Mouse (Mus musculus) urinary bladder, postnatal 36 days (tissue): ENCODE results near the gene Taok3.

ENCODE experiments used
- DNase-seq, 2 experiments: peaks; one replicate each; pipeline ENCODE4 v3.0.0; 2022; ENCODE audit warnings: low spot score in 2 of 2, mixed read lengths in 1 of 2

The Taok3 gene

GRCm38 (mm10) chr5:117143721-117144135 is 23.8 kb downstream of the Taok3 start:
- DNase-seq: no peak

- DNase-seq: no peak
Observed at GRCm38 (mm10) chr5:117146165-117146564, 26.2 kb downstream of the Taok3 start.

- DNase-seq: no peak
Observed at GRCm38 (mm10) chr5:117147187-117148095, 27.5 kb downstream of the Taok3 start.

GRCm38 (mm10) chr5:117149054-117149942 is 29.4 kb downstream of the Taok3 start:
- no peak for DNase-seq

- no peak for DNase-seq
Observed at GRCm38 (mm10) chr5:117150068-117150467, 30.1 kb downstream of the Taok3 start.

GRCm38 (mm10) chr5:117152944-117153343 is 33.0 kb downstream of the Taok3 start:
- DNase-seq: no peak

GRCm38 (mm10) chr5:117153527-117154091 is 33.7 kb downstream of the Taok3 start:
- DNase-seq: peak in 1 of 2 experiments; percentile 29

- peak; percentile 69 to 71 for DNase-seq
Observed at GRCm38 (mm10) chr5:117158335-117159018, 38.5 kb downstream of the Taok3 start.

GRCm38 (mm10) chr5:117159326-117159725 is 39.4 kb downstream of the Taok3 start:
- DNase-seq: no peak

- no peak for DNase-seq
Observed at GRCm38 (mm10) chr5:117159805-117160291, 39.9 kb downstream of the Taok3 start.

GRCm38 (mm10) chr5:117160499-117160898 is 40.6 kb downstream of the Taok3 start:
- DNase-seq: no peak

GRCm38 (mm10) chr5:117163790-117164189 is 43.9 kb downstream of the Taok3 start:
- no peak for DNase-seq

- DNase-seq: no peak
Observed at GRCm38 (mm10) chr5:117164516-117164915, 44.6 kb downstream of the Taok3 start.

- DNase-seq: no peak
Observed at GRCm38 (mm10) chr5:117164923-117165322, 45.0 kb downstream of the Taok3 start.

GRCm38 (mm10) chr5:117165946-117166345 is 46.0 kb downstream of the Taok3 start:
- DNase-seq: no peak

GRCm38 (mm10) chr5:117166811-117167365 is 47.0 kb downstream of the Taok3 start:
- no peak for DNase-seq

GRCm38 (mm10) chr5:117168351-117169100 is 48.6 kb downstream of the Taok3 start:
- no peak for DNase-seq

GRCm38 (mm10) chr5:117174057-117174456 is 54.1 kb downstream of the Taok3 start:
- DNase-seq: no peak

- DNase-seq: no peak
Observed at GRCm38 (mm10) chr5:117175896-117176295, 56.0 kb downstream of the Taok3 start.

- DNase-seq: no peak
Observed at GRCm38 (mm10) chr5:117178079-117178478, 58.1 kb downstream of the Taok3 start.
